Mouse (Mus musculus): ENCODE measurements around the gene Mlh1.

- TF ChIP-seq POLR2A (IDR thresholded peaks at IDR 0.05; ENCODE audit: insufficient read length, low read depth) (no peak), MAX (IDR thresholded peaks at IDR 0.05; ENCODE audit: low read depth) (no peak), MYOD1 (IDR thresholded peaks at IDR 0.05; ENCODE audit: control insufficient read depth in 1 of 3, insufficient read length in 2 of 3, low read depth in 2 of 3) (no peak), E2F4 (IDR thresholded peaks at IDR 0.05; ENCODE audit: insufficient read depth) (no peak), USF1 (IDR thresholded peaks at IDR 0.05; ENCODE audit: low read depth) (no peak), SRF (IDR thresholded peaks at IDR 0.05; ENCODE audit: control insufficient read depth, insufficient read length, low read depth) (no peak), TCF12 (IDR thresholded peaks at IDR 0.05; ENCODE audit: insufficient read depth, poor library complexity, severe bottlenecking) (no peak)
These were observed 48.2 kb downstream of the Mlh1 start for GRCm38 (mm10) chr9:111223406-111223805.
